Mouse (Mus musculus): ENCODE data around the gene Clic1.

DNA sequence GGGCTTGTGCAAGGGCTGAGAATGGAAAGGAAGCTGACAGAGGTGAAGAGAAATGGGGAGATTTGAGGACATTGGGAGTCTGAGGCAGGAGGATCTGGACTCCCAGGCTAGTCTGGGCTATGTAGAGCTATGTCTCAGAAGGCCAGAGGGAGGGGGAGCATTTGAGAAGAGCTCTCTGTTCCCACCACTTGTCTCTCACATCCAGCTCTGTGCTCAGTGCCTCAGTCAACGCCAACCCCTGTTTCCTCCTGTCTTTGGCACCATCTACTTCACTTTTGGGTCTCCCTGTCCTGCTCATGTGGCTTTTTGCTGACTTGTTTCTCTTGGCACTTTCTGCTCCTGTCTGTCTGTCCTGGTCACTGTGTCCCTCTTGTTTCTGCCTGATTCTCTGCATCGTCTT is 27.5 kb downstream of the Clic1 start:
- TF ChIP-seq GATA1 (IDR thresholded peaks at IDR 0.05; ENCODE audit: low read length) (no peak), TAL1 (IDR thresholded peaks at IDR 0.05; ENCODE audit: low read length) (no peak)
